Mouse (Mus musculus) ES-Bruce4 (cell line): ENCODE measurements around the gene Gsta2. TPM values are rescaled to one million over a fixed set of nuclear protein-coding genes. Genes with fewer than 3 reads are reported as not detected.
"Not testable (repeated sequence)": the region's sequence is repeated elsewhere in the genome, so short reads cannot be mapped to it uniquely, and the experiment has no call there.

Experiments used
- H3K27ac ChIP-seq: 2 replicates; pipeline ENCODE4 v1.5.1; 2012; ENCODE audit warnings: low read length, inconsistent platforms; ENCODE audit not compliant: insufficient read depth
- H3K27me3 ChIP-seq: 2 replicates; pipeline ENCODE4 v1.6.1; 2012; ENCODE audit warnings: mild to moderate bottlenecking, low read length, inconsistent platforms; ENCODE audit not compliant: control insufficient read depth, poor library complexity, insufficient read depth, severe bottlenecking
- H3K36me3 ChIP-seq: 2 replicates; pipeline ENCODE4 v1.6.1; 2012; ENCODE audit warnings: inconsistent platforms, mild to moderate bottlenecking, low read length, moderate library complexity; ENCODE audit not compliant: control insufficient read depth, poor library complexity, insufficient read depth, severe bottlenecking
- H3K4me1 ChIP-seq: one replicate; pipeline ENCODE4 v1.8.1; 2011; ENCODE audit warnings: low read length; ENCODE audit not compliant: control insufficient read depth, insufficient read depth
- H3K4me3 ChIP-seq: 2 replicates; pipeline ENCODE4 v1.5.1; 2011; ENCODE audit warnings: low read depth, mild to moderate bottlenecking, low read length
- H3K9ac ChIP-seq: 2 replicates; pipeline ENCODE4 v1.6.1; 2012; ENCODE audit warnings: low read depth, mild to moderate bottlenecking, inconsistent platforms; ENCODE audit not compliant: poor library complexity, severe bottlenecking
- H3K9me3 ChIP-seq: replicated peaks from 2 replicates; pipeline ENCODE4 v1.6.1; 2012; ENCODE audit warnings: mild to moderate bottlenecking, low read length, inconsistent platforms; ENCODE audit not compliant: control insufficient read depth, poor library complexity, insufficient read depth, severe bottlenecking
- CTCF ChIP-seq: IDR thresholded peaks from one replicate; pipeline ENCODE4 v1.8.1; 2011; ENCODE audit warnings: low read depth, low read length
- EP300 ChIP-seq: IDR thresholded peaks from 2 replicates; pipeline ENCODE4 v1.6.1; 2011; ENCODE audit warnings: low read depth, low read length; ENCODE audit not compliant: insufficient read depth
- POLR2A ChIP-seq: IDR thresholded peaks from one replicate; pipeline ENCODE4 v1.8.1; 2011; ENCODE audit warnings: low read length; ENCODE audit not compliant: insufficient read depth
- polyA plus RNA-seq: library from polyadenylated mRNA; stranded (reverse); fragments of >200 nt; gene quantifications from 2 replicates; pipeline ENCODE4 v1.2.4, GENCODE M21; 2011; ENCODE audit warnings: low read depth; ENCODE audit not compliant: missing spikeins, insufficient read depth, insufficient read length

Gsta2 gene
- polyA plus RNA-seq, 1 experiment: not detected

- no peaks in the 10 kb centered on the region for H3K27me3 ChIP-seq
- H3K9me3 ChIP-seq: no peaks in the 10 kb centered on the region
- H3K4me3 ChIP-seq: no peak overlapping the region
- peak overlapping the region; percentile 100 for H3K27ac ChIP-seq
- H3K36me3 ChIP-seq: no peaks in the 10 kb centered on the region
- TF ChIP-seq EP300 (no peak), CTCF (no peak), POLR2A (no peak)
- H3K4me1 ChIP-seq: peaks cover 8% of the 10 kb centered on the region
- peak overlapping the region; percentile 69 for H3K9ac ChIP-seq
These were observed 14.2 kb upstream of the Gsta2 start for GRCm38 (mm10) chr9:78369786-78370185.

DNA sequence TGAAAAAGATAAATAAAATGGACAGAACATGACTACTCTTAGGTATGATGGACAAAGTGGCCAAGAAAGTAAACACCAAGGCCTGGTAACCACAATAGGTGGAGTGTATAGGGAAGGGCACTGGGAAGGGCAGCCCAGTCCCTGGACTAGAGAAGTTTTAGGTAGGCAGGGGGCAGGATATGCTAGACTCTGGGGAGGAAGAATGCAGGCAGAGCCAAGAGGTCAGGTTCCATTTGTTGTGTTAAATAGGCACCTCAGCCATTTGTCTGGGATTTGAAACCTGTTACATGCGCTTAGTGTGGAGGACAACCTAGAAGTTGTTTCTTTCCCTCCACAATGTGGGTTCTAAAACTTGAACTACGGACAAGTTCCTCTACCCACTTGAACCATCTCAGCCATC, 13.8 kb upstream of the Gsta2 start:
- Histone ChIP-seq H3K4me3 (no peak overlapping the region), H3K9me3 (no peaks in the 10 kb centered on the region), H3K4me1 (peaks cover 8% of the 10 kb centered on the region), H3K36me3 (no peaks in the 10 kb centered on the region), H3K27ac (peak overlapping the region; percentile 100), H3K27me3 (no peaks in the 10 kb centered on the region), H3K9ac (peak overlapping the region; percentile 69)
- TF ChIP-seq POLR2A (no peak), EP300 (peak; percentile 99), CTCF (no peak)

DNA sequence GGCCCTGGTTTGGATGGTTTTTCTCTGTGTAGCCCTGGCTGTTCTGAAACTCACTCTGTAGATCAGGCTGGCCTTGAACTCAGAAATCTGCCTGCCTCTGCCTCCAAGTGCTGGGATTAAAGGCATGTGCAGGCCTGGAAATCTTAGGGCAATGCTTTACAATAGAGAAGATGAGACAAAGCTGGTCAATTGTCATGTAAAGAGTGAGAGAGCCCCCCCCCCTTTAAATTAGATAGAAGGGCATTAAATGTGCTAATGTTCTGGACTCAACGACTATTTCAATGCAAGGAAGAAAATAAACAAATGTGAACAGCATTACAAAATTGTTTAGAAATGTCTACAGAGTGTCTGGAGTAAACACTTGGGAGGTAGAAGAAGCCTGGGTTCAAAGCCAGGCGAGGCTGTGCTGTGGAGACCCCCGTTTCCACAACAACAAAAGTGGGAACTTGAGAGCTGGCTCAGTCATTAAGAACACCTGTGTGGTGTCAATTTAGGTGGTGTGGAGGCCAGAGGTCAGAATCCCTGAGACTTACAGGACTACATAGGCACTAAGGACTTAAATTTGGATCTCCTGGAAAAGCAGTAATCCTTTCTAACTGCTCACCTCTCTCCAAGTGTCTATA, 13.2 kb upstream of the Gsta2 start:
- H3K9me3 ChIP-seq: no peaks in the 10 kb centered on the region
- H3K4me3 ChIP-seq: no peak overlapping the region
- no peaks in the 10 kb centered on the region for H3K36me3 ChIP-seq
- H3K27ac ChIP-seq: peak overlapping the region; percentile 100
- peak overlapping the region; percentile 69 for H3K9ac ChIP-seq
- H3K4me1 ChIP-seq: peaks cover 5% of the 10 kb centered on the region
- TF ChIP-seq EP300 (no peak), CTCF (no peak), POLR2A (no peak)
- H3K27me3 ChIP-seq: no peaks in the 10 kb centered on the region

DNA sequence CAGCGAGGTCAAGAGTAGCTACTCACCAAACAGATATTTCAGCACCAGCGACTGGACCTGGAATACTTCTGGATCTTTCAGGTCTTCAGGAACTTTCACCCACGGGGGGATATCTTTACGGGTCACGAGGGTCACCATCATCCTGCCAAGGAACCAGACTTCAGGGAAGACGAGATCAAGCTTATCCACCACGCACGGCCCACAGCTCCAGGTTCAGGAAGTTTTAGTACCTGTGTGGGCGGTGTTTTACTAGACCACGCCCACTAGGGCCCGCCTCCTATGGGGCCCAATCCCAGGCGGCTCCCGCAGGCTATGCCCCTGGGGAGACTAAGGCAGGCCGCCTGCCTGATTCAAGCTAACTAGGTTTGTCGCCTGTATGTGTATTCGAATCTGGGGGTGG, 12.4 kb upstream of the Gsta2 start, which contains the start of gene Dppa5a:
Gene Dppa5a, minus strand, starts transcription at position 219 of the 400 bp plus-strand sequence.
- H3K27ac ChIP-seq: peak within 1 kb of the TSS; percentile 100
- not testable (repeated sequence) for H3K27me3 ChIP-seq, H3K4me1 ChIP-seq, H3K9me3 ChIP-seq, H3K36me3 ChIP-seq
- H3K4me3 ChIP-seq: peak within 1 kb of the TSS; percentile 86
- TF ChIP-seq EP300 (peak; percentile 86), POLR2A (peak; percentile 95)
- H3K9ac ChIP-seq: peak within 1 kb of the TSS; percentile 71

GRCm38 (mm10) chr9:78365850-78366544, 10.4 kb upstream of the Gsta2 start:
- peaks cover 2% of the 10 kb centered on the region for H3K4me1 ChIP-seq
- peak overlapping the region; percentile 69 for H3K4me3 ChIP-seq
- H3K27ac ChIP-seq: peak overlapping the region; percentile 92
- H3K9ac ChIP-seq: peak overlapping the region; percentile 95
- no peaks in the 10 kb centered on the region for H3K9me3 ChIP-seq
- H3K36me3 ChIP-seq: no peaks in the 10 kb centered on the region
- H3K27me3 ChIP-seq: no peaks in the 10 kb centered on the region
- TF ChIP-seq EP300 (peak; percentile 82; the same call in 1 of the 2 replicates), CTCF (no peak), POLR2A (peak; percentile 46)

- peak overlapping the region; percentile 96 for H3K27ac ChIP-seq
- H3K9me3 ChIP-seq: no peaks in the 10 kb centered on the region
- H3K4me3 ChIP-seq: no peak overlapping the region
- H3K36me3 ChIP-seq: no peaks in the 10 kb centered on the region
- TF ChIP-seq CTCF: no peak
- TF ChIP-seq EP300: peak; percentile 99
- peaks cover 2% of the 10 kb centered on the region for H3K4me1 ChIP-seq
- 0 out of 2 replicates have a peak overlapping the region, but pooled peaks have one; percentile 95 for H3K9ac ChIP-seq
- no peaks in the 10 kb centered on the region for H3K27me3 ChIP-seq
These were observed 9.1 kb upstream of the Gsta2 start for GRCm38 (mm10) chr9:78364701-78365100.
